Comparison of ENCODE assay signal across 23 mouse cellular contexts in the genomic region with DNA sequence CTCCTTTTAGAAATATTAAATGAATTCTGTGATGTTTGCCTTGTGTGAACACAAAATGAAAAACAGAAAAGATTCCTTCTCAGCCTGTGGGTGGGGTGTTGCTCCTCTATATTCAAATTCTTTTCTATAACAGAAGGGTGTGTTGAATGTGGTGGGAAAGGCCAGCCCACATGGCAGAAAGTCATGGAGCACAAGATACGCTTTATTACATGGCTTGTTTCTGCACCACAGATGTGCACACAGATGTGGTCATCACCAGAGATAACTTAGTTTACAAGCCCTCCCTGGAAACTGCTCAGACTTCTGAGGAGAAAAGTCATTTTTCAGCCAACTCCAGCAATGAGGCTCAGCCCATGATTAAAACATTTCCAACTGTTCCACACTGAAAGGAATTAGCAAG.
DNase-seq lines count a peak whose midpoint lies in the region; TF ChIP-seq lines count a peak whose summit lies in the region.
"Had no signal": no experiment of that assay in that cellular context is flagged by ENCODE, and none has a peak within 500 bp of the region (broad histone marks: within the 10 kb centered on the region; RNA-seq: fewer than 3 reads in every experiment).

No protein-coding gene starts in this region.

- intact Hi-C loops in heart, adult 2 months (cut with DNase I), result no loop called here
- intact Hi-C loops in heart, postnatal 36 days (cut with DNase I), result loop anchor here (5.0 kb wide), 1 partner anchor 154 kb away; no protein-coding TSS in a partner anchor
- intact Hi-C loops in left cerebral cortex, postnatal 10 days (cut with DNase I), result no loop called here
- intact Hi-C loops in left cerebral cortex, postnatal 36 days (cut with DNase I), result no loop called here

- no peak for TF ChIP-seq EP300 in heart, adult 2 months (IDR thresholded peaks at IDR 0.05; ENCODE audit: insufficient read depth, low read depth, low read length)

- DNase-seq in heart, adult 2 months, result peak; percentile 30 to 48
- DNase-seq in heart, embryonic 10.5 days (ENCODE audit: low spot score), result no peak
- DNase-seq in adipocyte (ENCODE audit: low spot score), result peak; percentile 21
- peak; percentile 55 for DNase-seq in gastrocnemius, postnatal 25 days
- peak; percentile 14 to 33 for DNase-seq in heart, postnatal 36 days
- DNase-seq in left cerebral cortex, postnatal 10 days (ENCODE audit: extremely low spot score in 1 of 2, low spot score in 2 of 2), result no peak
- DNase-seq in left cerebral cortex, postnatal 36 days (ENCODE audit: low spot score in 2 of 2), result no peak
- DNase-seq: adrenal gland, adult 8-10 months; cerebellum, adult 9-10 months; kidney, adult 8-10 months; kidney, postnatal 14 days; spleen, adult 18-20 months; thymus, postnatal 36 days had no signal

- 77% methylated on average over 1 of the region's 1 CpGs for WGBS in heart, adult 2 months
- WGBS in heart, embryonic 10.5 days, result 86% methylated on average over 1 of the region's 1 CpGs

- H3K36me3 ChIP-seq in heart, adult 2 months (ENCODE audit: control insufficient read depth, insufficient read depth, low read length), result no peaks in the 10 kb centered on the region
- no peaks in the 10 kb centered on the region for H3K36me3 ChIP-seq in heart, embryonic 10.5 days
- H3K36me3 ChIP-seq: embryonic facial prominence, embryonic 12.5 days; forebrain, embryonic 15.5 days; heart, embryonic 15.5 days; hindbrain, embryonic 13.5 days; limb, embryonic 13.5 days; lung, embryonic 15.5 days; midbrain, embryonic 12.5 days; neural tube, embryonic 13.5 days had no signal

- H3K27ac ChIP-seq in heart, adult 2 months, result no peak overlapping the region
- H3K27ac ChIP-seq in heart, embryonic 10.5 days, result no peak overlapping the region
- H3K27ac ChIP-seq: embryonic facial prominence, embryonic 12.5 days; forebrain, embryonic 15.5 days; heart, embryonic 15.5 days; hindbrain, embryonic 13.5 days; left cerebral cortex, adult 2 months; limb, embryonic 13.5 days; liver, embryonic 14.5 days; lung, embryonic 15.5 days; midbrain, embryonic 12.5 days; neural tube, embryonic 13.5 days had no signal

- H3K4me1 ChIP-seq in heart, adult 2 months (ENCODE audit: control insufficient read depth, insufficient read depth, low read length), result no peaks in the 10 kb centered on the region
- no peaks in the 10 kb centered on the region for H3K4me1 ChIP-seq in heart, embryonic 10.5 days
- H3K4me1 ChIP-seq: embryonic facial prominence, embryonic 12.5 days; forebrain, embryonic 15.5 days; heart, embryonic 15.5 days; hindbrain, embryonic 13.5 days; limb, embryonic 13.5 days; lung, embryonic 15.5 days; midbrain, embryonic 12.5 days; neural tube, embryonic 13.5 days had no signal

- no peak overlapping the region for H3K9ac ChIP-seq in heart, adult 2 months (ENCODE audit: low read depth, low read length)
- H3K9ac ChIP-seq: embryonic facial prominence, embryonic 12.5 days; forebrain, embryonic 15.5 days; heart, embryonic 15.5 days; hindbrain, embryonic 13.5 days; limb, embryonic 13.5 days; liver, embryonic 14.5 days; lung, embryonic 15.5 days; midbrain, embryonic 12.5 days; neural tube, embryonic 13.5 days had no signal

- H3K4me3 ChIP-seq in heart, adult 2 months, result no peak overlapping the region
- no peak overlapping the region for H3K4me3 ChIP-seq in heart, embryonic 10.5 days
- H3K4me3 ChIP-seq: embryonic facial prominence, embryonic 12.5 days; forebrain, embryonic 15.5 days; heart, embryonic 15.5 days; hindbrain, embryonic 13.5 days; left cerebral cortex, adult 2 months; limb, embryonic 13.5 days; lung, embryonic 15.5 days; midbrain, embryonic 12.5 days; neural tube, embryonic 13.5 days had no signal

- no peak for TF ChIP-seq POLR2A in heart, adult 2 months (IDR thresholded peaks at IDR 0.05; ENCODE audit: insufficient read depth, low read depth, low read length)

- TF ChIP-seq CTCF in heart, adult 2 months (IDR thresholded peaks at IDR 0.05), result no peak

- H3K27me3 ChIP-seq in heart, adult 2 months (ENCODE audit: control insufficient read depth, insufficient read depth, low read length), result no peaks in the 10 kb centered on the region
- H3K27me3 ChIP-seq in heart, embryonic 10.5 days (ENCODE audit: insufficient read depth, poor library complexity, severe bottlenecking), result no peaks in the 10 kb centered on the region
- H3K27me3 ChIP-seq: embryonic facial prominence, embryonic 12.5 days; forebrain, embryonic 15.5 days; heart, embryonic 15.5 days; hindbrain, embryonic 13.5 days; limb, embryonic 13.5 days; lung, embryonic 15.5 days; midbrain, embryonic 12.5 days; neural tube, embryonic 13.5 days had no signal

- no peaks in the 10 kb centered on the region for H3K9me3 ChIP-seq in heart, embryonic 10.5 days
- H3K9me3 ChIP-seq: embryonic facial prominence, embryonic 12.5 days; forebrain, embryonic 15.5 days; heart, embryonic 15.5 days; hindbrain, embryonic 13.5 days; limb, embryonic 13.5 days; lung, embryonic 15.5 days; midbrain, embryonic 12.5 days; neural tube, embryonic 13.5 days had no signal

- no peaks in the 10 kb centered on the region for H3K79me2 ChIP-seq in heart, adult 2 months (replicated peaks; ENCODE audit: control insufficient read depth, insufficient read depth, low read length)

Comparison
In these comparisons a context has a peak if more than half of its experiments do, and no peak if none do; other contexts are left out.
1. DNase-seq: peak in heart, adult 2 months (2 of 2), adipocyte (single experiment), gastrocnemius, postnatal 25 days (single experiment) and heart, postnatal 36 days (2 of 2); none in heart, embryonic 10.5 days (single experiment), left cerebral cortex, postnatal 10 days (0 of 2) and left cerebral cortex, postnatal 36 days (0 of 2).